8 mouse cellular contexts compared by ENCODE assay signal in genomic region chr7:100493117-100493483, GRCm38 (mm10). TPM values are rescaled to one million over a fixed set of nuclear protein-coding genes. Genes with fewer than 3 reads are reported as not detected.
DNase-seq lines count a peak whose midpoint lies in the region; ATAC-seq and TF ChIP-seq lines count a peak whose summit lies in the region.

TSS of gene Ucp2 (plus strand) at chr7:100493337.

- TF ChIP-seq CTCF in embryonic fibroblast, embryonic 13.5 days (IDR thresholded peaks at IDR 0.05; ENCODE audit: borderline replicate concordance, insufficient read depth, low read length): no peak
- TF ChIP-seq CTCF in kidney, postnatal 0 days (IDR thresholded peaks at IDR 0.05; ENCODE audit: low read depth): no peak
- no peak for TF ChIP-seq CTCF in liver, adult 2 months (IDR thresholded peaks at IDR 0.05; ENCODE audit: low read depth, low read length)

- H3K9ac ChIP-seq in heart, embryonic 13.5 days: peak within 1 kb of the TSS; percentile 82
- H3K9ac ChIP-seq in kidney, postnatal 0 days (ENCODE audit: low read depth, low read length): peak within 1 kb of the TSS; percentile 70
- peak within 1 kb of the TSS; percentile 68 for H3K9ac ChIP-seq in liver, adult 2 months (ENCODE audit: low read depth, low read length)

- no peaks in the 10 kb centered on the region for H3K79me2 ChIP-seq in liver, adult 2 months (ENCODE audit: control insufficient read depth, insufficient read depth, low read length)

- DNase-seq in 3134 (ENCODE audit: extremely low read depth, insufficient read length, low spot score) (peak; percentile 90), adipocyte (ENCODE audit: low spot score) (peak; percentile 61)
- DNase-seq in kidney, postnatal 0 days (ENCODE audit: low spot score): peak; percentile 85
- DNase-seq in liver, adult 2 months (ENCODE audit: extremely low read depth, low read depth, low spot score): peak; percentile 51
- DNase-seq in monocyte, adult 2 months (ENCODE audit: low read depth in 1 of 2, low spot score in 2 of 2): peak; percentile 85 to 93
- peak; percentile 98 to 99 for DNase-seq in spleen, postnatal 4 days (ENCODE audit: low spot score in 2 of 2)

- peak within 1 kb of the TSS; percentile 96 for H3K4me2 ChIP-seq in heart, embryonic 13.5 days
- peak within 1 kb of the TSS; percentile 96 for H3K4me2 ChIP-seq in kidney, postnatal 0 days (ENCODE audit: low read length)

- H3K9me3 ChIP-seq in heart, embryonic 13.5 days: no peaks in the 10 kb centered on the region
- H3K9me3 ChIP-seq in kidney, postnatal 0 days (replicated peaks; ENCODE audit: low read length): no peaks in the 10 kb centered on the region

- no peaks in the 10 kb centered on the region for H3K27me3 ChIP-seq in heart, embryonic 13.5 days (replicated peaks)
- no peaks in the 10 kb centered on the region for H3K27me3 ChIP-seq in kidney, postnatal 0 days (ENCODE audit: insufficient read depth, low read length)
- no peaks in the 10 kb centered on the region for H3K27me3 ChIP-seq in liver, adult 2 months (ENCODE audit: control insufficient read depth, insufficient read depth, low read length)

- TF ChIP-seq POLR2A in embryonic fibroblast, embryonic 13.5 days (IDR thresholded peaks at IDR 0.05; ENCODE audit: low read depth, low read length): peak; percentile 50
- TF ChIP-seq POLR2A in liver, adult 2 months (IDR thresholded peaks at IDR 0.05; ENCODE audit: extremely low read depth, insufficient read depth, low read length): peak; percentile 89

- peaks cover 4% of the 10 kb centered on the region; the same call in 1 of the 2 replicates for H3K4me1 ChIP-seq in embryonic fibroblast, embryonic 13.5 days (ENCODE audit: control insufficient read depth, insufficient read depth, low read length)
- peaks cover 62% of the 10 kb centered on the region for H3K4me1 ChIP-seq in heart, embryonic 13.5 days
- peaks cover 25% of the 10 kb centered on the region for H3K4me1 ChIP-seq in kidney, postnatal 0 days (replicated peaks; ENCODE audit: insufficient read depth, low read length)
- peaks cover 11% of the 10 kb centered on the region for H3K4me1 ChIP-seq in liver, adult 2 months (ENCODE audit: control insufficient read depth, insufficient read depth, low read length)

- peak within 1 kb of the TSS; percentile 14 for H3K4me3 ChIP-seq in embryonic fibroblast, embryonic 13.5 days (ENCODE audit: insufficient read depth, low read length)
- peak within 1 kb of the TSS; percentile 63 for H3K4me3 ChIP-seq in heart, embryonic 13.5 days
- H3K4me3 ChIP-seq in kidney, postnatal 0 days (replicated peaks; ENCODE audit: low read depth, low read length): peak within 1 kb of the TSS; percentile 55
- peak within 1 kb of the TSS; percentile 69 for H3K4me3 ChIP-seq in liver, adult 2 months (ENCODE audit: insufficient read depth, low read depth, low read length)

- WGBS in heart, embryonic 13.5 days: under 1% methylated on average over 27 of the region's 27 CpGs
- under 1% methylated on average over 27 of the region's 27 CpGs for WGBS in kidney, postnatal 0 days
- 1% methylated on average over 27 of the region's 27 CpGs for WGBS in liver, adult 2 months

- peaks cover 19% of the 10 kb centered on the region for H3K36me3 ChIP-seq in heart, embryonic 13.5 days
- H3K36me3 ChIP-seq in kidney, postnatal 0 days (ENCODE audit: insufficient read depth, low read length): peaks cover 11% of the 10 kb centered on the region; the same call in 1 of the 2 replicates
- H3K36me3 ChIP-seq in liver, adult 2 months (ENCODE audit: control insufficient read depth, insufficient read depth, low read length): no peaks in the 10 kb centered on the region

- H3K27ac ChIP-seq in embryonic fibroblast, embryonic 13.5 days (ENCODE audit: insufficient read depth, low read length): no peak within 1 kb of the TSS
- peak within 1 kb of the TSS; percentile 84 for H3K27ac ChIP-seq in heart, embryonic 13.5 days (replicated peaks)
- peak within 1 kb of the TSS; percentile 82 for H3K27ac ChIP-seq in kidney, postnatal 0 days
- H3K27ac ChIP-seq in liver, adult 2 months (replicated peaks; ENCODE audit: insufficient read depth, low read depth, low read length): peak within 1 kb of the TSS; percentile 48

- peak; percentile 79 for ATAC-seq in heart, embryonic 13.5 days (ENCODE audit: extremely low read depth, insufficient number of reproducible peaks, low FRiP score, low TSS enrichment)
- ATAC-seq in kidney, postnatal 0 days (replicated peaks; ENCODE audit: low FRiP score, low read depth): peak; percentile 50

RNA-seq across cellular contexts. Expression of gene Ucp2, which starts in this region (rescaled TPM):
- 11.4 and 20.1 TPM in 2 replicates for polyA plus RNA-seq in embryonic fibroblast, embryonic 13.5 days (2011; ENCODE audit: insufficient read length, low read depth, missing spikeins)
- polyA plus RNA-seq in heart, embryonic 13.5 days (2015; fragmentation: Nextera tagmentation; extraction: Ambion mirVana): 189 and 197 TPM in 2 replicates
- polyA plus RNA-seq in kidney, postnatal 0 days (2015; fragmentation: Nextera tagmentation; extraction: Ambion mirVana): 274 and 319 TPM in 2 replicates
- total RNA-seq in liver, adult 2 months (2014; rRNA removed): 12.2 and 17.5 TPM in 2 replicates
- 27.9 and 45.2 TPM in 2 replicates for polyA plus RNA-seq in liver, adult 2 months (2012; rRNA removed)

Comparison
In these comparisons a context has a peak if more than half of its experiments do, and no peak if none do; other contexts are left out.
1. H3K4me3 ChIP-seq: peak in every context shown above with its lines; median percentile 69 in liver, adult 2 months; 63 in heart, embryonic 13.5 days; 55 in kidney, postnatal 0 days; 14 in embryonic fibroblast, embryonic 13.5 days.